Mouse (Mus musculus) cerebellum, adult 9-11 months (tissue): ENCODE results near the gene Cldn4.
"Not testable (repeated sequence)": the region's sequence is repeated elsewhere in the genome, so short reads cannot be mapped to it uniquely, and the experiment has no call there.

Experiments
- DNase-seq: peaks from one replicate; pipeline ENCODE4 v3.0.0; 2022

Gene Cldn4

DNA sequence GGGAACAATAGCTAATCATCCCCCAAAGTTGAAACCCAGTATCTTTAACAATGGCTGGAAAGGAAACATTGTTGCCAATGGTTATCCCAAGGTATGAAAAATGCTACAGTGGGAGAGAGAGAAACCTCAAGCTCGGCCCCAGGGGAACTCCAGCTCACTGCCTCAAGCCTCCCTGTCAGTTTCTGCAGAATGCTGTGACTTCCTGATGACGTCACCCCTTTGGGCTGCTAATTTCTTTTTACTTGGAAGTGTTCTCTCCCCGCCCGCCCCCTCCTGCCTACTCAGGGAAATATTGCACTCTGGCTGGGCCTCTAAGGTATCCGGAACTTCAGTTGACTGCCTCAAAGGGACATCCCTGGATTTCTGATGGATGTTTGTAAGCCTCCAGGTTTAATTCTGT is 16.8 kb upstream of the Cldn4 start:
- DNase-seq, result no peak

DNA sequence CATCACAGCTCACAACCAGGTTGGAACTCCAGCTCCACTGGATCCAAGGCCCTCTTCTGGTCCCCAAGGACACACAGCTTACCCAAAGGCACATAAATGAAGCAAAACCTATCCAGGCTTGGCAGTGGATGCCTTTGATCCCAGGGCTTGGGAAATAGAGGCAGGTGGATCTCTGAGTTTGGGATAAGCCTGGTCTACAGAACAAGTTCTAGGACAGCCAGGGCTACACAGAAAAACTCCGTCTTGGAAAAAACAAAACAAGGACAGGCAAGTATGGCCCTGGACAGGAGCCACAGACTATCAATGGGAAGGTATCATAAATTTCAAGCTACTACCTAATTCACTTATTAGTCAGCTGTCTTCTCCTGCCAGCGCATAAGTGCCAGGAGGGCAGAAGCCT is 14.8 kb upstream of the Cldn4 start:
- no peak for DNase-seq

DNA sequence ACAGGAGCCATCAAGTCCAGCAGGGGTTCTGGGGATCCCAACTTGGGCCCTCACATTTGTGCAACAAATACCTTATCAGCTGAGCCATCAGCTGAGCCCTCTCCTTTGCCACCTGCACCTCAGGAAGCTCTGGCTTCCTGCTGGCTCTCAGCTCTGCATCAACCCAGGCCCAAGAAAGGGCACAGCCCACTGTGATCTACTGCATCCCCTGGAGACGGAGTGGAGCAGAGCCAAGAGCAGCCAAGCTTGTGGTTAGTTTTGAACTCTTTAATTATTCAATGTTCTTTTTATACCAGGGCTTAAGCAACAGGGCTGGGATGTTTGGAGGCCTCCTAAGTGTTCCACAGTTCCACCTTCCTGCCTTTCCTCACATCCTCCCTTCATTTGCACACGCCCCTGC is 13.7 kb upstream of the Cldn4 start:
- DNase-seq, result no peak

- no peak for DNase-seq
These were observed 12.4 kb upstream of the Cldn4 start for GRCm38 (mm10) chr5:134959114-134959513.

DNA sequence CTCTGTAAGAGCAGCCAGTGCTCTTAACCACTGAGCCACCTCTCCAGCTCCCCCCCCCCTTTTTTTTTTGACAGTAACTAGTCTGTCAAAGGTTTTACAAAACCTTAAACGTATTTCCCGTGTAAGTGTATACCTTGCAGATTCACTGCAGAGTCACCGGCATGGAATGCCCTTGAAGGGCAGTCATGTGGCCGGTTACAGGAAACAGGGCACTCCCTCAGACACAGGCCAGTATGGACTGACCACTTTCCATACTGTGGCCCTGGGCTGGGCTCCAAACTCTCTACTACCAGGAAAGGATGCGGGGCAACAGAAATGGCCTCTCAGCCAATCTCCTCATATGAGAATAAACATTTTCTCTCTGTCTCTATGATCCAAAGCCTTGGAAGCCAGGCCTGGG is 8.8 kb upstream of the Cldn4 start:
- no peak for DNase-seq

DNA sequence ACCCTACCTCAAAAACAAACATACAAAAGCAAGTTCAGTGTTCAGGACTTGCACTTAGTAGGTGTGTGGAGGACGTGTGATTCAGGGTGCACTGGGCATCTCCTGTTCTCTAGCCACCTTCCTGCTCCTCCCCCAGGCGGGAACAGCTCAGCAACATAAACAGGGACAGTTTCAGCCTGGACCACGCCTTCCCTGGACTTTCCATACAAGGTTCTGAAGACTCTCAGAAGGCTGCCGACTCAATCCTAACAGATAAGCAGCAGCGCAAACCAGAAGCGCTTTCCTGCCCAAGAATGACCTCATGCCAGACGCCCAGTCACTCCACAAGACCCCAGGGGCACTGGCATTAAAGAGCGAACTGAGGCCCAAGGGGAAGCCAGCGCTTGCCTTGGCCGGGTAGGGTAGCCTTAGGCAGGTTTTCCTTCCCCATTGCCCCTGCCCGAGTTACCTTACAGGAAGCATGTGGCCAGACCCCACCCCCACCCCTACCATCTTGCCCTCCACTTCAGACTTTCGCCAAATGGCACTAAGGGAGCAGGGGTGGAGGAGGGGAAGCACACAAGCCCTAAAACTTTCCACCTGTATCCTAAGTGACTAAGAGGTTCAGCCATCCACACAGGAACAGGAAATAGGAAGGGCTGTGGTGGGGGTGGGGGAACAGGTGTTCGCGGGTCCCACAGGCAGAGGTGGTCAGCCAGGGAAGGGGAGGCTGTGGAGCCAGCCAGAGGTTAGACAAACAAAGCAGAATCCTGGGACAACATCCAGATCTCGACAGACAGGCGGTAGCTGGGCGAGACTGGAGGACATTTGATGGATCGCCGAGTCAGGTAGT is 4.5 kb upstream of the Cldn4 start:
- no peak for DNase-seq

DNA sequence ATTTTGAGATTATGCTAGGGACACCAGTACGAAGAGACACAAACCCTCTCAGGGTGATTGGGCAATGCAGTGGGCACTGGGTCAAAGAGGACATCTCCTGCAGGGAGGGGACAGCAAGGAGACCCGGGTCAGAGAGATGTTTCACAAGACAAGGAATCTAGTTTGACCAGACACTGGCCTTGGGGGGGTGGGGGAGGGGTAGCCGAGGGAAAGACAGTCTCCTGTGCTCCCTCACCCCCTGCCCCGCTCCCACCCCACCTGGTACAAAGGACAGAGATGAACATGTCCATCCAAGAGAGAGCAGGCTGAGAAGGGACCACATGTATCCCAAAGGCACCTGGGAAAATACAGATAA is 1.3 kb upstream of the Cldn4 start:
- DNase-seq, result no peak

DNA sequence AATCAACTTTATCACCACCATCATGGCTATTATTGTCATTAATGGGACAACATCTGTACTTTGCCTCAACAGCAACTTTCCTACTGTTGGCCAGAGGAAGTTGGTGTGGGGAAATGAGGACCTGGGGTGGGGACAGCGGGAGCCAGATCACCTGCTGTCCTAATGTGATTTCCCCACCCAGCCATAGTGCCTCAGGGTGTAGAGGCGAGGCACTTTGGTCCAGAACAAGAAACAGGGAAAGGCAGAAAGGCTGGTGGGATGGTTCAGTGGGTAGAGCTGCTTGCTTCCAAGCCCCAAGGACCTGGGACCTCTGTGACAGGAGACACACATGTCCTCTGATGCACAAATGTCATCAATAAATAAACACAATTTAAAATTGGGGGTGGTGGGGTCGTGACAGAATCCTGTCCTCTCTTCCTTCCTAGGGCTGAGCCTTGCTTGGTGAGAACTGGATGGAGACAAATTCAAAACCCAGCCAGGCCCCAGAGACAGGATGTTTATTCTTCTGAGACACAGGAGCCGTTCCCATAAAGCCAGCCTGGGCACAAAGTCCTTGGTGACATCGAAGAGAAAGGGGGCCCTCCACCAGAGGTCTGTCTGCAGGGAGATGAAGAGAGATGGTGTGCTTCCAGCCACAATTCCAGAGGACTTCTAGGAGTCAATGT is 818 bp upstream of the Cldn4 start:
- no peak for DNase-seq

- no peak for DNase-seq
These were observed 474 bp downstream of the Cldn4 start for GRCm38 (mm10) chr5:134946063-134946856.

- DNase-seq, result no peak
These were observed 1.3 kb downstream of the Cldn4 start for GRCm38 (mm10) chr5:134945266-134945959.

DNA sequence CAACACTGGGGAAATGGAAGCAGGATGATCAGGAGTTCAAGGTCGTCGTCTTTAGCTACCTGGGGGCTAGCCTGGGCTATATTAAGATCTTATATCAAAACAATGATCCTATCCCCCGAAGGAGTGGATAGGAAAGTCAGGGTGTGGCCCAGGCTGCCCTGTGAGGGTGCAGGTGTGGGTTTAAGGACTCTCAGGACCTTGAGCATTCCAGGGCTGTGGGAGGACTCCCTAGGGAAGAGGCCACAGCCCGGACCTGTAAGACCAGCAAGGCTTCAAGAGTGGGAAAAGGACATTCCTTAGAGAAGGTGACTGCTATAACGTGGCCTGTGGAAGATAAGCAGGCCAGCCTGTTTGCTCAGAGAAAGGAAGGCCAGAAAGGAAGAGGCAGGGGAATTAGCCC is 2.6 kb downstream of the Cldn4 start:
- DNase-seq, result no peak

DNA sequence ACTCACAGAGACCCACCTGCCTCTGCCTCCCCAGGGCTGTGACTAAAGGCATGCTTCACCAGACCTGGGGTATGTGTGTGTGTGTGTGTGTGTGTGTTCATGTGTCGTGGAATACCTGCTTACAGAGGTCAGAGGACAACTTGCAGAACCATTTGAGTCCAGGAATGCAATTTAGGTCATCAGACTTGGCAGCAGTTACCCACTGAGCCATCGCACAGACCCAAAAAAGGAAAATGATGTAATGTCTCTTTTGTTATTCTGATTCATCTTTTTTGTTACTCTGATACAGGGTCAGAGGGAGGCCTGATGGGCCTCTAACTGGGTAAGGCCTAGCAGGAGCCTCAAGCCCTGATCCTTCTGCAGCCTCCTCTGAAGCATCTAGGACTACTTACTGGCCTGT is 4.0 kb downstream of the Cldn4 start:
- DNase-seq, result no peak

GRCm38 (mm10) chr5:134941472-134942209 is 5.1 kb downstream of the Cldn4 start:
- DNase-seq, result no peak

DNA sequence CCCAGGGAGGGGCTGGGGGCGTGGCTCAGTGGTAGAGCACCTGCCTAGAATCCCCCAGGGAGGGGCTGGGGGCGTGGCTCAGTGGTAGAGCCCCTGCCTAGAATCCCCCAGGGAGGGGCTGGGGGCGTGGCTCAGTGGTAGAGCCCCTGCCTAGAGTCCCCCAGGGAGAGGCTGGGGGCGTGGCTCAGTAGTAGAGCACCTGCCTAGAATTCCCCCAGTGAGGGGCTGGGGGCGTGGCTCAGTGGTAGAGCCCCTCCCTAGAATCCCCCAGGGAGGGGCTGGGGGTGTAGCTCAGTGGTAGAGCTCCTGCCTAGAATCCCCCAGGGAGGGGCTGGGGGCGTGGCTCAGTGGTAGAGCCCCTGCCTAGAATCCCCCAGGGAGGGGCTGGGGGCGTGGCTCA is 7.2 kb downstream of the Cldn4 start:
- not testable (repeated sequence) for DNase-seq

- no peak for DNase-seq
These were observed 7.7 kb downstream of the Cldn4 start for GRCm38 (mm10) chr5:134939069-134939468.

DNA sequence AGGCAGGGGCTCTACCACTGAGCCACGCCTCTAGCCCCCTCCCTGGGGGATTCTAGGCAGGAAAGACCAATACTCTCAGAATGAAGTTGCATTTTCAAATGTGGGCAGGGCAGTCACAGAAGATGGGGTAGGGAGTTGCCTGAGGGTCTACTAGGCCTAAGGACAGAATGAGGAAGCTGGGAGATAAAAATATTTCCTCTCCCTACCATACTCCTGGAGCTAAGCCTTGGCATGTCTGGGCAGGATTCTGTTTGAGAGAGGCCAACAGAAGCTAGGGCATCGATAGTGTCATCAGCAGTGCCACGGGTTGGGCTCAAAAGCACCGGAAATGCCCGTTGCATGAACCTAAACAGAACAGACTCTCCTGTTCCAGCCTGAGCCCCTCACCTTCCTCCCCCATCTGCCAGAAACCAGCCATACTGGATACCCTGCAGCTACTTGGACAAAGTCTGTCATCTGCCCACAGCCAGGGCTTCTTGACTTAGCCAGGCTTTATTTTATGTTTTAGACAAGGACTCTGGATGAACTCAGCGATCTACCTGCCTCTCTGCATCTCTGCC is 10.0 kb downstream of the Cldn4 start:
- no peak for DNase-seq

GRCm38 (mm10) chr5:134936051-134936450 is 10.7 kb downstream of the Cldn4 start:
- no peak for DNase-seq

- DNase-seq, result no peak
These were observed 12.1 kb downstream of the Cldn4 start for GRCm38 (mm10) chr5:134934666-134935065.

GRCm38 (mm10) chr5:134933686-134934085 is 13.0 kb downstream of the Cldn4 start:
- DNase-seq, result not testable (repeated sequence)

DNA sequence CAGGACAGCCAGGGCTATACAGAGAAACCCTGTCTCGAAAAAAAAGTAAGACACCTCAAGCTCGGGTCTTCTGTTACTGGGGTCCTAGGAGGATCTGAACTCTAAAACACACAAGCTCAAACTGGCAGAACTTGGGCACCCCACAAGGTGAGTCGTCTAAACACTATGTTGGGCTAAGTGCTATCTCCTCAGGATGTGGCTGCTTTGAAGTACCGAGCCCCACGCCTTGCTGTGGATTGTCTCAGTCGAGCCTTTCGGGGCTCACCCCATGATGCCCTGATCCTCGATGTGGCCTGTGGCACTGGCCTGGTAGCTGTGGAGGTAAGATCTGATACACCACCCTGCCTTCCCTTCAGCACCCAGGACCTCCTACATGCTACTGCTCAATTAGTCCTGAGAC is 13.5 kb downstream of the Cldn4 start:
- DNase-seq, result peak; percentile 9

DNA sequence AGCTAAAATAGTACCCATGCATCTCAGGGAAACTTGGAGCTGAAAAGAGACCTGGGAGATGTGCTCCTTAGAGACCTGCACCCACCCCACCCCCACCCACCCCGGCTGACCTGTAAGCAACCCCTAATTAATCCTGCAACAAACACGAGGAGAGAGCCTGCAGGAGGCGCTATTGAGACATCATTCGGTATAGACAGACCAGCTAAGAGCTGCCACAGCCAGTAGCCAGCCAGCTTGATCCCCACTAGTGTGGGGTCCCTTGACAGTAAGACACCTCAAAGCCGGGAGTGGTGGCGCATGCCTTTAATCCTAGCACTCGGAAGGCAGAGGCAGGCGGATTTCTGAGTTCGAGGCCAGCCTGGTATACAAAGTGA is 13.8 kb downstream of the Cldn4 start:
- peak; percentile 39 for DNase-seq
